Mouse (Mus musculus): ENCODE measurements at regions not wholly inside any gene's neighbourhood (a gene's known extent, or its start where the extent isn't known, plus 50 kb on each side); places are given as distances from the start of the nearest gene placed in this dataset.

GRCm38 (mm10) chr15:24968636-24969317 lies 444.8 kb downstream of the Basp1 start:
- no peak for DNase-seq (ENCODE audit: low spot score)

GRCm38 (mm10) chr15:24929742-24930141 lies 483.8 kb downstream of the Basp1 start:
- DNase-seq (ENCODE audit: low spot score) = no peak

GRCm38 (mm10) chr15:24911866-24912265 lies 501.7 kb downstream of the Basp1 start:
- no peak for DNase-seq (ENCODE audit: low spot score)

- DNase-seq (ENCODE audit: low spot score) = no peak
Measured at GRCm38 (mm10) chr15:24911466-24911865, 502.1 kb downstream of the Basp1 start.

GRCm38 (mm10) chr15:24906957-24907356 lies 506.6 kb downstream of the Basp1 start:
- DNase-seq (ENCODE audit: low spot score) = no peak

- no peak for DNase-seq (ENCODE audit: low spot score)
Measured at GRCm38 (mm10) chr15:24878846-24879245, 534.7 kb downstream of the Basp1 start.

- no peak for DNase-seq (ENCODE audit: low spot score)
Measured at GRCm38 (mm10) chr15:24877711-24878598, 535.6 kb downstream of the Basp1 start.

GRCm38 (mm10) chr15:24876157-24876731 lies 537.3 kb downstream of the Basp1 start:
- DNase-seq (ENCODE audit: low spot score) = no peak

- no peak for DNase-seq (ENCODE audit: low spot score)
Measured at GRCm38 (mm10) chr15:24840271-24840670, 573.3 kb downstream of the Basp1 start.

GRCm38 (mm10) chr15:24838390-24838789 lies 575.2 kb downstream of the Basp1 start:
- DNase-seq (ENCODE audit: low spot score) = no peak

GRCm38 (mm10) chr15:24827881-24828280 lies 585.7 kb downstream of the Basp1 start:
- no peak for DNase-seq (ENCODE audit: low spot score)

- no peak for DNase-seq (ENCODE audit: low spot score)
Measured at GRCm38 (mm10) chr15:24827259-24827658, 586.3 kb downstream of the Basp1 start.

- DNase-seq (ENCODE audit: low spot score) = no peak
Measured at GRCm38 (mm10) chr15:24796836-24797235, 616.7 kb downstream of the Basp1 start.

GRCm38 (mm10) chr15:24793381-24793780 lies 620.2 kb downstream of the Basp1 start:
- no peak for DNase-seq (ENCODE audit: low spot score)

- no peak for DNase-seq (ENCODE audit: low spot score)
Measured at GRCm38 (mm10) chr15:24786336-24786735, 627.2 kb downstream of the Basp1 start.

GRCm38 (mm10) chr15:24778234-24778633 lies 635.3 kb downstream of the Basp1 start:
- DNase-seq (ENCODE audit: low spot score) = no peak

GRCm38 (mm10) chr15:24751480-24752157 lies 661.9 kb downstream of the Basp1 start:
- no peak for DNase-seq (ENCODE audit: low spot score)

- DNase-seq (ENCODE audit: low spot score) = no peak
Measured at GRCm38 (mm10) chr15:24743240-24743639, 670.3 kb downstream of the Basp1 start.

GRCm38 (mm10) chr15:24725170-24725569 lies 688.4 kb downstream of the Basp1 start:
- no peak for DNase-seq (ENCODE audit: low spot score)

- DNase-seq (ENCODE audit: low spot score) = no peak
Measured at GRCm38 (mm10) chr15:24724664-24725063, 688.9 kb downstream of the Basp1 start.

GRCm38 (mm10) chr15:24720346-24720745 lies 693.2 kb downstream of the Basp1 start:
- no peak for DNase-seq (ENCODE audit: low spot score)

GRCm38 (mm10) chr15:24682167-24682566 lies 731.4 kb downstream of the Basp1 start:
- DNase-seq (ENCODE audit: low spot score) = no peak
